Mouse (Mus musculus) midbrain, embryonic 13.5 days (tissue): ENCODE results near the gene Thbs4. TPM values are rescaled to one million over a fixed set of nuclear protein-coding genes. Genes with fewer than 3 reads are reported as not detected.

ENCODE experiments used
- ATAC-seq: fragments of 200-750 bp; cut with Nextera tagmentation; 2 replicates; pipeline ENCODE4 v1.8.0; 2017; ENCODE audit warnings: mild to moderate bottlenecking, moderate TSS enrichment, moderate library complexity
- H3K27ac ChIP-seq: fragments of 300-500 bp; sonication (generic); 2 replicates; pipeline ENCODE4 v1.5.1; 2015; ENCODE audit warnings: inconsistent platforms, mild to moderate bottlenecking, moderate library complexity
- H3K27me3 ChIP-seq: fragments of 300-500 bp; sonication (generic); 2 replicates; pipeline ENCODE4 v1.6.1; 2015; ENCODE audit warnings: mild to moderate bottlenecking, inconsistent platforms
- H3K36me3 ChIP-seq: fragments of 300-500 bp; sonication (generic); 2 replicates; pipeline ENCODE4 v1.6.1; 2015; ENCODE audit warnings: mild to moderate bottlenecking, inconsistent platforms
- H3K4me1 ChIP-seq: fragments of 300-500 bp; sonication (generic); replicated peaks from 2 replicates; pipeline ENCODE4 v1.6.1; 2015; ENCODE audit warnings: inconsistent platforms
- H3K4me2 ChIP-seq: fragments of 300-500 bp; sonication (generic); replicated peaks from 2 replicates; pipeline ENCODE4 v1.6.1; 2015; ENCODE audit warnings: moderate library complexity, mild to moderate bottlenecking, inconsistent platforms
- H3K4me3 ChIP-seq: fragments of 300-500 bp; sonication (generic); replicated peaks from 2 replicates; pipeline ENCODE4 v1.5.1; 2015; ENCODE audit warnings: mild to moderate bottlenecking, inconsistent platforms
- H3K9ac ChIP-seq: fragments of 300-500 bp; sonication (generic); replicated peaks from 2 replicates; pipeline ENCODE4 v1.6.1; 2015; ENCODE audit warnings: mild to moderate bottlenecking, inconsistent platforms
- H3K9me3 ChIP-seq: fragments of 300-500 bp; sonication (generic); 2 replicates; pipeline ENCODE4 v1.6.1; 2016; ENCODE audit warnings: mild to moderate bottlenecking, inconsistent platforms
- WGBS: fragments of 180-500 bp; shearing (Covaris S2); methylation state at CpG from one replicate; pipeline ENCODE4 v1.1.7; 2015; 5-methylcytosine and 5-hydroxymethylcytosine counted together
- polyA plus RNA-seq: library from polyadenylated mRNA; unstranded; fragments of >200 nt; fragmentation: Nextera tagmentation; extraction: Ambion mirVana; gene quantifications from 2 replicates; pipeline ENCODE4 v1.2.1, GENCODE M21; 2015

The Thbs4 gene
- polyA plus RNA-seq, 1 experiment from 2014 or later, result 2.8 TPM

GRCm38 (mm10) chr13:92757972-92758585 is 36.5 kb downstream of the Thbs4 start:
- no peak for ATAC-seq
- Histone ChIP-seq H3K27ac (no peak overlapping the region), H3K4me3 (no peak overlapping the region), H3K27me3 (no peaks in the 10 kb centered on the region), H3K36me3 (no peaks in the 10 kb centered on the region), H3K9me3 (no peaks in the 10 kb centered on the region), H3K4me1 (no peaks in the 10 kb centered on the region), H3K9ac (no peak overlapping the region), H3K4me2 (no peak overlapping the region)
- WGBS, result 89% methylated on average over 12 of the region's 12 CpGs

- no peak overlapping the region for H3K4me2 ChIP-seq
- H3K4me3 ChIP-seq, result no peak overlapping the region
- H3K27me3 ChIP-seq, result no peaks in the 10 kb centered on the region
- WGBS, result 74% methylated on average over 7 of the region's 7 CpGs
- no peaks in the 10 kb centered on the region for H3K9me3 ChIP-seq
- ATAC-seq, result no peak
- no peak overlapping the region for H3K9ac ChIP-seq
- no peak overlapping the region for H3K27ac ChIP-seq
- H3K36me3 ChIP-seq, result no peaks in the 10 kb centered on the region
- no peaks in the 10 kb centered on the region for H3K4me1 ChIP-seq
Observed at GRCm38 (mm10) chr13:92755036-92755435, 39.6 kb downstream of the Thbs4 start.

GRCm38 (mm10) chr13:92753676-92754075 is 40.9 kb downstream of the Thbs4 start:
- H3K4me2 ChIP-seq, result no peak overlapping the region
- H3K4me3 ChIP-seq, result no peak overlapping the region
- no peaks in the 10 kb centered on the region for H3K27me3 ChIP-seq
- no peak overlapping the region for H3K27ac ChIP-seq
- no peaks in the 10 kb centered on the region for H3K36me3 ChIP-seq
- H3K9ac ChIP-seq, result no peak overlapping the region
- no peak for ATAC-seq
- WGBS, result 91% methylated on average over 8 of the region's 8 CpGs
- H3K9me3 ChIP-seq, result no peaks in the 10 kb centered on the region
- no peaks in the 10 kb centered on the region for H3K4me1 ChIP-seq

GRCm38 (mm10) chr13:92751726-92752565 is 42.7 kb downstream of the Thbs4 start:
- Histone ChIP-seq H3K4me1 (no peaks in the 10 kb centered on the region), H3K27me3 (no peaks in the 10 kb centered on the region), H3K36me3 (no peaks in the 10 kb centered on the region), H3K27ac (peak overlapping the region; percentile 25; the same call in 1 of the 2 replicates), H3K9me3 (no peaks in the 10 kb centered on the region), H3K9ac (no peak overlapping the region), H3K4me2 (no peak overlapping the region), H3K4me3 (no peak overlapping the region)
- 55% methylated on average over 21 of the region's 21 CpGs for WGBS
- ATAC-seq, result peak; percentile 79

GRCm38 (mm10) chr13:92750976-92751518 is 43.6 kb downstream of the Thbs4 start:
- Histone ChIP-seq H3K4me3 (no peak overlapping the region), H3K9me3 (no peaks in the 10 kb centered on the region), H3K4me1 (no peaks in the 10 kb centered on the region), H3K9ac (no peak overlapping the region), H3K36me3 (no peaks in the 10 kb centered on the region), H3K4me2 (no peak overlapping the region), H3K27ac (no peak overlapping the region), H3K27me3 (no peaks in the 10 kb centered on the region)
- 29% methylated on average over 7 of the region's 7 CpGs for WGBS
- ATAC-seq, result peak; percentile 83

GRCm38 (mm10) chr13:92743337-92743736 is 51.3 kb downstream of the Thbs4 start:
- H3K9me3 ChIP-seq, result no peaks in the 10 kb centered on the region
- H3K27me3 ChIP-seq, result no peaks in the 10 kb centered on the region
- ATAC-seq, result no peak
- no peak overlapping the region for H3K27ac ChIP-seq
- no peak overlapping the region for H3K4me2 ChIP-seq
- H3K9ac ChIP-seq, result no peak overlapping the region
- no peaks in the 10 kb centered on the region for H3K4me1 ChIP-seq
- no peak overlapping the region for H3K4me3 ChIP-seq
- H3K36me3 ChIP-seq, result no peaks in the 10 kb centered on the region
- 79% methylated on average over 5 of the region's 5 CpGs for WGBS

- no peaks in the 10 kb centered on the region for H3K9me3 ChIP-seq
- H3K9ac ChIP-seq, result no peak overlapping the region
- no peak overlapping the region for H3K4me3 ChIP-seq
- no peaks in the 10 kb centered on the region for H3K4me1 ChIP-seq
- no peaks in the 10 kb centered on the region for H3K36me3 ChIP-seq
- no peak overlapping the region for H3K27ac ChIP-seq
- no peak for ATAC-seq
- no peak overlapping the region for H3K4me2 ChIP-seq
- H3K27me3 ChIP-seq, result no peaks in the 10 kb centered on the region
- WGBS, result 91% methylated on average over 4 of the region's 4 CpGs
Observed at GRCm38 (mm10) chr13:92742886-92743285, 51.7 kb downstream of the Thbs4 start.

GRCm38 (mm10) chr13:92740671-92741270 is 53.8 kb downstream of the Thbs4 start:
- no peaks in the 10 kb centered on the region for H3K36me3 ChIP-seq
- ATAC-seq, result peak; percentile 49; the same call in 1 of the 2 replicates
- no peak overlapping the region for H3K9ac ChIP-seq
- no peak overlapping the region for H3K4me2 ChIP-seq
- no peak overlapping the region for H3K4me3 ChIP-seq
- no peak overlapping the region for H3K27ac ChIP-seq
- no peaks in the 10 kb centered on the region for H3K27me3 ChIP-seq
- H3K4me1 ChIP-seq, result peaks cover 10% of the 10 kb centered on the region
- H3K9me3 ChIP-seq, result no peaks in the 10 kb centered on the region
- 15% methylated on average over 2 of the region's 2 CpGs for WGBS

- ATAC-seq, result no peak
- no peaks in the 10 kb centered on the region for H3K27me3 ChIP-seq
- no peak overlapping the region for H3K9ac ChIP-seq
- H3K4me3 ChIP-seq, result no peak overlapping the region
- no peak overlapping the region for H3K4me2 ChIP-seq
- H3K9me3 ChIP-seq, result no peaks in the 10 kb centered on the region
- H3K36me3 ChIP-seq, result no peaks in the 10 kb centered on the region
- H3K4me1 ChIP-seq, result peaks cover 10% of the 10 kb centered on the region
- no peak overlapping the region for H3K27ac ChIP-seq
- 89% methylated on average over 3 of the region's 3 CpGs for WGBS
Observed at GRCm38 (mm10) chr13:92739858-92740257, 54.8 kb downstream of the Thbs4 start.

GRCm38 (mm10) chr13:92738821-92739220 is 55.8 kb downstream of the Thbs4 start:
- no peaks in the 10 kb centered on the region for H3K36me3 ChIP-seq
- 86% methylated on average over 3 of the region's 3 CpGs for WGBS
- ATAC-seq, result no peak

GRCm38 (mm10) chr13:92736516-92737300 is 57.9 kb downstream of the Thbs4 start:
- Histone ChIP-seq H3K27ac (0 out of 2 replicates have a peak overlapping the region, but pooled peaks have one; percentile 1), H3K4me1 (peaks cover 10% of the 10 kb centered on the region), H3K4me3 (no peak overlapping the region), H3K4me2 (no peak overlapping the region), H3K9ac (no peak overlapping the region), H3K27me3 (no peaks in the 10 kb centered on the region), H3K9me3 (no peaks in the 10 kb centered on the region), H3K36me3 (no peaks in the 10 kb centered on the region)
- peak; percentile 65 for ATAC-seq
- 41% methylated on average over 11 of the region's 11 CpGs for WGBS

More at GRCm38 (mm10) chr13:92738821-92739220, 55.8 kb downstream of the Thbs4 start:
- Histone ChIP-seq H3K9ac (no peak overlapping the region), H3K4me1 (peaks cover 10% of the 10 kb centered on the region), H3K4me3 (no peak overlapping the region), H3K27ac (no peak overlapping the region), H3K4me2 (no peak overlapping the region), H3K27me3 (no peaks in the 10 kb centered on the region), H3K9me3 (no peaks in the 10 kb centered on the region)
